11 mouse cellular contexts compared by ENCODE assay signal in the genomic region with DNA sequence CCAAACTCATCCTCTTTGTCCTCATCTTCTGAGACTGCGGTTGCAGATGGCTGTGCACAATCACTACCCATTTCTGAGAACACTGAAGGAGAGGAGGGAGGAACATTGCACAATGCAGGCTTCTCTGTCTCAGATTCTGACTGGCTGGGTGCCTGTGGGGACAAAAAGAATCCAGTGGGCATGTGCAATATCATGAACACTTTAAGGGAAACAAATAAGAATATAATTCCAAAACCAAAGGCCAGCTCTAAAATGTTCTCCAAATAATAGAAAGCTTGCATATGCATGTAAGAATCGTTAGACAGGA.
DNase-seq lines count a peak whose midpoint lies in the region; ATAC-seq and TF ChIP-seq lines count a peak whose summit lies in the region.
"Had no signal": no experiment of that assay in that cellular context is flagged by ENCODE, and none has a peak within 500 bp of the region (broad histone marks: within the 10 kb centered on the region; RNA-seq: fewer than 3 reads in every experiment).

No protein-coding gene starts in this region.

- no peak overlapping the region for H3K4me2 ChIP-seq in heart, embryonic 15.5 days
- H3K4me2 ChIP-seq: liver, embryonic 11.5 days; midbrain, embryonic 13.5 days had no signal

- H3K9me3 ChIP-seq in heart, embryonic 15.5 days (replicated peaks) = no peaks in the 10 kb centered on the region
- H3K9me3 ChIP-seq: midbrain, embryonic 13.5 days had no signal

- H3K27me3 ChIP-seq in heart, embryonic 15.5 days = no peaks in the 10 kb centered on the region
- H3K27me3 ChIP-seq: midbrain, embryonic 13.5 days had no signal

- ATAC-seq in heart, embryonic 15.5 days (replicated peaks; ENCODE audit: insufficient number of reproducible peaks, insufficient read depth, low FRiP score, low read depth) = no peak
- ATAC-seq: midbrain, embryonic 13.5 days had no signal

- intact Hi-C loops in gastrocnemius, adult 2 months (cut with DNase I) = no loop called here
- intact Hi-C loops in left cerebral cortex, adult 2 months (cut with DNase I) = no loop called here

- peaks cover 3% of the 10 kb centered on the region; the same call in 1 of the 2 replicates for H3K4me1 ChIP-seq in heart, embryonic 15.5 days (replicated peaks)
- H3K4me1 ChIP-seq: midbrain, embryonic 13.5 days had no signal

- no peak overlapping the region for H3K9ac ChIP-seq in heart, embryonic 15.5 days
- H3K9ac ChIP-seq: midbrain, embryonic 13.5 days had no signal

- no peak overlapping the region for H3K4me3 ChIP-seq in gastrocnemius, adult 2 months
- no peak overlapping the region for H3K4me3 ChIP-seq in heart, embryonic 15.5 days
- no peak overlapping the region for H3K4me3 ChIP-seq in left cerebral cortex, adult 2 months
- H3K4me3 ChIP-seq: layer of hippocampus, adult 2 months; midbrain, embryonic 13.5 days had no signal

- TF ChIP-seq CTCF in gastrocnemius, adult 2 months (IDR thresholded peaks at IDR 0.05) = no peak
- no peak for TF ChIP-seq CTCF in left cerebral cortex, adult 2 months (IDR thresholded peaks at IDR 0.05)

- WGBS in heart, embryonic 15.5 days = 65% methylated on average over 2 of the region's 2 CpGs

- peak; percentile 61 for DNase-seq in gastrocnemius, adult 2 months
- DNase-seq in gastrocnemius, postnatal 25 days = no peak
- peak; percentile 5 for DNase-seq in ovary, postnatal 36 days (ENCODE audit: low spot score)
- DNase-seq in ovary, postnatal 14 days (ENCODE audit: low spot score) = no peak
- DNase-seq in lung, postnatal 36 days = peak; percentile 42
- DNase-seq in left cerebral cortex, adult 2 months (ENCODE audit: extremely low spot score in 1 of 2, low spot score in 2 of 2) = no peak
- no peak for DNase-seq in layer of hippocampus, postnatal 36 days

- peaks cover 14% of the 10 kb centered on the region for H3K36me3 ChIP-seq in heart, embryonic 15.5 days

- H3K27ac ChIP-seq in gastrocnemius, adult 2 months = no peak overlapping the region; the same call in 1 of the 2 replicates
- H3K27ac ChIP-seq in heart, embryonic 15.5 days = peak overlapping the region; percentile 62
- H3K27ac ChIP-seq in left cerebral cortex, adult 2 months = no peak overlapping the region
- H3K27ac ChIP-seq: layer of hippocampus, adult 2 months; midbrain, embryonic 13.5 days had no signal

Comparison
In these comparisons a context has a peak if more than half of its experiments do, and no peak if none do; other contexts are left out.
1. DNase-seq: peak in gastrocnemius, adult 2 months (single experiment), ovary, postnatal 36 days (single experiment) and lung, postnatal 36 days (single experiment); none in gastrocnemius, postnatal 25 days (single experiment), ovary, postnatal 14 days (single experiment), left cerebral cortex, adult 2 months (0 of 2) and layer of hippocampus, postnatal 36 days (0 of 2).